Mouse (Mus musculus): Measurements from ENCODE around the gene Lpo.
A peak's percentile ranks its signal among the peaks of the same experiment; 100 is the strongest.

The Lpo gene

DNA sequence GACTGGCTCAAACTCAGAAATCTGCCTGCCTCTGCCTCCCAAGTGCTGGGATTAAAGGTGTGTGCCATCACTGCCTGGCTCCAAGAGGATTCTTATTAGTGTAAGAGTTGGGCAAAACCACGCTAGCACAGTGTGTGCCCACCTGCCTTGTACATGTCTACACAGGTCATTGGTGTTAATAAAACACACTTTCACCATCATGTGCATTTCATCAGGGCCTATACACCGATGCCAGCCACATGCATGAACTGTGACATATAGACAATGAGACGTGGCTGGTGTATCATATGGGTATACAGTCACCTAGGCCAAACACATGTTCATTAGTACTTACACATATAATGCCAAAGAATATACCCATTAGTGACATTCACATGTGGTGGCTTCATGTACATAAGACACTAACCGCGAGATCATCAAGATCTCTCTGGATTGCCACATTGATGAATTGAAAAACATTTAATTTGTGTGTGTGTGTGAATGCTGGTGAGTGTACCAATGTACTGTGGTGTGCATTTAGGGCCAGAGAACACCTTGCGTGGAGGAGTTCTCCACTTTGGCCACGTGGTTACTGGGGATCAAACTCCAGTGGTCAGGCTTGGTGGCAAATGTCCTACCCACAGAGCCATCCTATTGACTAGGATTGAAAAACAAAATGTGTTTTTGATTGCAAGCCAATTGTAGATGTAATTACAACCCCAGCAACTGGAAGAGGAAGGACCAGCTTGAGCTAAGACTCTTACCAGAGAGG lies 69.8 kb downstream of the Lpo start:
- DNase-seq: peak in 1 of 2 experiments; percentile 10

DNA sequence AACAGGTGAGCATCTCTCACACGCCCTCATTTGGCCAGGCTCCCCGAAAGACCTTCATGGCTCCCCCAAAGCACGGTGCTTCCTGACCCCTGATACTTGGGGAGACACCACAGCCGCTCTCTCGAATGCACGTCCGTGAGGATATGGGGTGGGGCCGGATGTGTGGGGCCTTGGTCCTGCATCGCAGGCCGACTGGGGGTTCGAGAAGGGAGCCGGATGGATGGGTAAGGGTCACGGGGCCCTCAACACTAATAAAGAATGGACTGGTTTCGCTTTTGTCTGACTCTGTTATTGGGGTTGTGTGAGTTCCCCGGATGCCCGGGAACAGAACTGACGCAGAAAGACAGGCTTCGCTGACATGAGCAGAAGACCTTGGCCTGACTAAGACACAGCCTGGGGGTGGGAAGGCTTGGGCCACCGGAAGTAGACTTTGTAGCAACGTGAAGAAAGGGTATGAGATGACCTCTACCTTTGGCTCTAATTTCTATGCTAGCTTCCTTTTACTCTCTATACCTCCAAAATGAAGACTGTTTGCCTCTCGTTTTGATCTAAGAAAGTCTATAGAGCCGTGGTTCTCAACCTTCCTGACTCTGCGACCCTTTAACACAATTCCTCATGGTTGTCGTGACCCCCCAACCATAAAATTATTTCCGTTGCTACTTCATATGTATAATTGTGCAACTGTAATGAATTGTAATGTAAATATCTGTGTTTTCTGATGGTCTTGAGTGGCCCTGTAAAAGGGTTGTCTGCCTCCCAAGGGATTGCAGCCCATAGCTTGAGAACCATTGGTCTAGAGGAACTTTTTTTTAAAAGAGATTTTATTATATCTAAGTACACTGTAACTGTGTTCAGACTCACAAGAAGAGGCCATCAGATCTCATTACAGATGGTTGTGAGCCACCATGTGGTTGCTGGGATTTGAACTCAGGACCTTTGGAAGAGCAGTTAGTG lies 70.8 kb downstream of the Lpo start:
- peak in 1 of 2 experiments; percentile 69 for DNase-seq

Data from thymus, adult 18-20 months (tissue).